Mouse (Mus musculus): ENCODE results near the gene Vmn2r1.

Gene Vmn2r1

GRCm38 (mm10) chr3:64081247-64081646 lies at the start of gene Vmn2r1:
Gene Vmn2r1, plus strand, starts transcription at chr3:64081547.
- DNase-seq (ENCODE audit: low read depth, low spot score): no peak

GRCm38 (mm10) chr3:64038136-64038841 lies 43.1 kb upstream of the Vmn2r1 start:
- no peak for DNase-seq (ENCODE audit: low read depth, low spot score)

- DNase-seq (ENCODE audit: low read depth, low spot score): peak; percentile 88
These were observed 41.2 kb upstream of the Vmn2r1 start for GRCm38 (mm10) chr3:64039818-64040784.

- no peak for DNase-seq (ENCODE audit: low read depth, low spot score)
These were observed 31.4 kb downstream of the Vmn2r1 start for GRCm38 (mm10) chr3:64112707-64113106.

- no peak for DNase-seq (ENCODE audit: low read depth, low spot score)
These were observed 32.2 kb downstream of the Vmn2r1 start for GRCm38 (mm10) chr3:64113352-64114046.

- DNase-seq (ENCODE audit: low read depth, low spot score): no peak
These were observed 60.6 kb downstream of the Vmn2r1 start, which contains the start of gene Vmn2r2 for GRCm38 (mm10) chr3:64141878-64142508. Gene Vmn2r2, minus strand, starts transcription at chr3:64141928.

Measured in ZHBTc4 (cell line).